Mouse (Mus musculus): ENCODE results near the gene Hoxb5.

DNA sequence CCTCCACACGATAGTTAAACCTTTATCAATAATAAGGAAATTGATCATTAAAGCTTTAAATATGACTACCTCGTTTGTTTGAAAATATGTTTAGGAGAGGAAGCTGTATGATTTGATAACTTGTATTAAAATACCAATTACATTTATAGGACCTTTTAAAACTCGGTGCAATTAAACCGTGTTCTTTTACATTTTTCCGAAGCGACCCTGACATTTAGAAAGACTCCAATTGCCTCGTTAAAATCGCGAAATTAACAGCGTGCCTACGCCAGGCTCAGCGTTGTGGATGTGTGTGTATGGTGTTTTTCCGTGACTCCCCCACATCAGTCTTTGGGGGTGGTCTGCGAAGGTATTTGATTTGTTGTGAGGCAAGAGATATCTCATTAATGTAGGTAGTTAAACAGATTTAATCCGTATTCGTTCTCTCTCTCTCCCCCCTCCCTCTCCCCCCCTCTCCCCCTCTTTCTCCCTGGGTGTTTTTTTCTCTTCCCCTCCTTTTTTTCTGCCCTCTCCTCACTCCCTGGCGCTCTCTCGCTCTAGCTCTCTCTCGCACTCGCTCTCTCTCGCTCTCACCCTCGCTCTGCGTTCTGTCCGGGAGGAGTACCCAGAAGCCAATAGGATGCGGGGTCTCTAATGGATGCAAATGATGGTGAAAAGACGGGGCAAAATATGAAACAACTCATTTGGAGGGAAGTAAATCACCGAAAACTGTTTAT, 21.1 kb upstream of the Hoxb5 start, which contains the start of gene Hoxb8:
- no peak for TF ChIP-seq MYOG (IDR thresholded peaks at IDR 0.05; ENCODE audit: control insufficient read depth in 1 of 3, insufficient read depth in 1 of 3, insufficient read length in 2 of 3, low read depth in 2 of 3)
- TF ChIP-seq E2F4 (IDR thresholded peaks at IDR 0.05; ENCODE audit: insufficient read depth): no peak

Data from myocyte (in vitro differentiated cells).